Mouse (Mus musculus) intestine, embryonic 14.5 days (tissue): Measurements from ENCODE around the gene Trim71. TPM values are rescaled to one million over a fixed set of nuclear protein-coding genes. Genes with fewer than 3 reads are reported as not detected.

Experiments used
- ATAC-seq: fragments of 200-750 bp; cut with Nextera tagmentation; replicated peaks from 2 replicates; pipeline ENCODE4 v1.8.0; 2017; ENCODE audit warnings: low read depth, moderate number of reproducible peaks, moderate TSS enrichment, moderate library complexity; ENCODE audit not compliant: low FRiP score, low TSS enrichment
- DNase-seq: peaks from one replicate; pipeline ENCODE4 v3.0.0-alpha.2; 2018; ENCODE audit warnings: low spot score
- H3K27ac ChIP-seq: fragments of 300-500 bp; sonication (generic); 2 replicates; pipeline ENCODE4 v1.5.1; 2014; ENCODE audit warnings: low read depth, mild to moderate bottlenecking, control low read depth
- H3K27me3 ChIP-seq: fragments of 300-500 bp; sonication (generic); replicated peaks from 2 replicates; pipeline ENCODE4 v1.6.1; 2014; ENCODE audit warnings: low read length, control low read depth; ENCODE audit not compliant: control insufficient read depth, insufficient read depth
- H3K36me3 ChIP-seq: fragments of 300-500 bp; sonication (generic); 2 replicates; pipeline ENCODE4 v1.6.1; 2014; ENCODE audit warnings: low read length, control low read depth; ENCODE audit not compliant: control insufficient read depth, insufficient read depth
- H3K4me1 ChIP-seq: fragments of 300-500 bp; sonication (generic); replicated peaks from 2 replicates; pipeline ENCODE4 v1.6.1; 2014; ENCODE audit warnings: low read length, control low read depth, mixed read lengths; ENCODE audit not compliant: control insufficient read depth, insufficient read depth
- H3K4me2 ChIP-seq: fragments of 300-500 bp; sonication (generic); 2 replicates; pipeline ENCODE4 v1.6.1; 2014; ENCODE audit warnings: low read length
- H3K4me3 ChIP-seq: fragments of 300-500 bp; sonication (generic); 2 replicates; pipeline ENCODE4 v1.5.1; 2014; ENCODE audit warnings: low read depth, low read length, control low read depth, mixed read lengths
- H3K9ac ChIP-seq: fragments of 300-500 bp; sonication (generic); 2 replicates; pipeline ENCODE4 v1.6.1; 2014; ENCODE audit warnings: mild to moderate bottlenecking, low read length
- H3K9me3 ChIP-seq: fragments of 300-500 bp; sonication (generic); 2 replicates; pipeline ENCODE4 v1.6.1; 2016; ENCODE audit warnings: low read length, control low read depth; ENCODE audit not compliant: control insufficient read depth
- WGBS: fragments of 180-500 bp; shearing (Covaris S2); extraction: QIAGEN DNeasy Blood & Tissue Kit; methylation state at CpG from one replicate; pipeline ENCODE4 v1.1.7; 2014; 5-methylcytosine and 5-hydroxymethylcytosine counted together
- polyA plus RNA-seq: library from polyadenylated mRNA; unstranded; fragments of >200 nt; fragmentation: Nextera tagmentation; extraction: Ambion mirVana; gene quantifications from 2 replicates; pipeline ENCODE4 v1.2.1, GENCODE M21; 2014

Gene Trim71
- polyA plus RNA-seq, 1 experiment from 2014 or later = 2.9 TPM

GRCm38 (mm10) chr9:114536628-114537027 is 27.5 kb downstream of the Trim71 start:
- Histone ChIP-seq H3K9me3 (no peaks in the 10 kb centered on the region), H3K4me1 (no peaks in the 10 kb centered on the region), H3K36me3 (no peaks in the 10 kb centered on the region), H3K4me2 (no peak overlapping the region), H3K9ac (no peak overlapping the region), H3K27me3 (no peaks in the 10 kb centered on the region), H3K4me3 (no peak overlapping the region), H3K27ac (no peak overlapping the region)
- DNase-seq (no peak), ATAC-seq (no peak)
- 29% methylated on average over 2 of the region's 2 CpGs for WGBS

- 80% methylated on average over 9 of the region's 9 CpGs for WGBS
- Histone ChIP-seq H3K27ac (no peak overlapping the region), H3K9ac (no peak overlapping the region), H3K9me3 (no peaks in the 10 kb centered on the region), H3K4me2 (no peak overlapping the region), H3K4me1 (no peaks in the 10 kb centered on the region), H3K27me3 (no peaks in the 10 kb centered on the region), H3K36me3 (no peaks in the 10 kb centered on the region), H3K4me3 (no peak overlapping the region)
- DNase-seq (no peak), ATAC-seq (no peak)
Measured at GRCm38 (mm10) chr9:114534747-114535517, 29.2 kb downstream of the Trim71 start.

GRCm38 (mm10) chr9:114533848-114534247 is 30.3 kb downstream of the Trim71 start:
- Histone ChIP-seq H3K9ac (no peak overlapping the region), H3K36me3 (no peaks in the 10 kb centered on the region), H3K4me3 (no peak overlapping the region), H3K4me2 (no peak overlapping the region), H3K27me3 (no peaks in the 10 kb centered on the region), H3K27ac (no peak overlapping the region), H3K4me1 (no peaks in the 10 kb centered on the region), H3K9me3 (no peaks in the 10 kb centered on the region)
- ATAC-seq (peak; percentile 40; the same call in 1 of the 2 replicates), DNase-seq (no peak)
- WGBS = 71% methylated on average over 4 of the region's 4 CpGs

GRCm38 (mm10) chr9:114531276-114531675 is 32.9 kb downstream of the Trim71 start:
- H3K9ac ChIP-seq = no peak overlapping the region
- ATAC-seq (no peak), DNase-seq (no peak)
- H3K27me3 ChIP-seq = no peaks in the 10 kb centered on the region
- no peaks in the 10 kb centered on the region for H3K9me3 ChIP-seq
- no peak overlapping the region for H3K27ac ChIP-seq
- H3K4me3 ChIP-seq = no peak overlapping the region
- H3K4me1 ChIP-seq = peaks cover 13% of the 10 kb centered on the region
- H3K36me3 ChIP-seq = no peaks in the 10 kb centered on the region
- no peak overlapping the region for H3K4me2 ChIP-seq
- WGBS = 23% methylated on average over 11 of the region's 11 CpGs

- Histone ChIP-seq H3K36me3 (no peaks in the 10 kb centered on the region), H3K4me3 (no peak overlapping the region), H3K27ac (no peak overlapping the region), H3K9me3 (no peaks in the 10 kb centered on the region), H3K4me2 (no peak overlapping the region), H3K27me3 (no peaks in the 10 kb centered on the region), H3K4me1 (peaks cover 20% of the 10 kb centered on the region), H3K9ac (no peak overlapping the region)
- ATAC-seq (no peak), DNase-seq (no peak)
- WGBS = 48% methylated on average over 9 of the region's 9 CpGs
Measured at GRCm38 (mm10) chr9:114528680-114529048, 35.5 kb downstream of the Trim71 start.

GRCm38 (mm10) chr9:114527992-114528679 is 36.0 kb downstream of the Trim71 start:
- H3K27me3 ChIP-seq = no peaks in the 10 kb centered on the region
- peak overlapping the region; percentile 7; the same call in 1 of the 2 replicates for H3K4me2 ChIP-seq
- no peak for DNase-seq
- no peak overlapping the region for H3K4me3 ChIP-seq
- ATAC-seq = peak; percentile 13; the same call in 1 of the 2 replicates
- H3K4me1 ChIP-seq = peaks cover 20% of the 10 kb centered on the region
- H3K36me3 ChIP-seq = no peaks in the 10 kb centered on the region
- 29% methylated on average over 17 of the region's 17 CpGs for WGBS
- H3K27ac ChIP-seq = no peak overlapping the region
- no peak overlapping the region for H3K9ac ChIP-seq
- no peaks in the 10 kb centered on the region for H3K9me3 ChIP-seq

GRCm38 (mm10) chr9:114527085-114527484 is 37.1 kb downstream of the Trim71 start:
- Histone ChIP-seq H3K4me1 (peaks cover 20% of the 10 kb centered on the region), H3K9me3 (no peaks in the 10 kb centered on the region), H3K4me2 (peak overlapping the region; percentile 41), H3K36me3 (no peaks in the 10 kb centered on the region), H3K4me3 (peak overlapping the region; percentile 8), H3K9ac (peak overlapping the region; percentile 0; the same call in 1 of the 2 replicates), H3K27me3 (no peaks in the 10 kb centered on the region), H3K27ac (peak overlapping the region; percentile 64; the same call in 1 of the 2 replicates)
- 5% methylated on average over 16 of the region's 16 CpGs for WGBS
- peak; percentile 74 for DNase-seq
- peak; percentile 48; the same call in 1 of the 2 replicates for ATAC-seq

- Histone ChIP-seq H3K27me3 (no peaks in the 10 kb centered on the region), H3K4me3 (peak overlapping the region; percentile 8; the same call in 1 of the 2 replicates), H3K9me3 (no peaks in the 10 kb centered on the region), H3K27ac (peak overlapping the region; percentile 64; the same call in 1 of the 2 replicates), H3K4me2 (peak overlapping the region; percentile 41), H3K4me1 (peaks cover 20% of the 10 kb centered on the region), H3K36me3 (no peaks in the 10 kb centered on the region), H3K9ac (0 out of 2 replicates have a peak overlapping the region, but pooled peaks have one; percentile 0)
- no peak; the same call in 1 of the 2 replicates for ATAC-seq
- WGBS = 16% methylated on average over 7 of the region's 8 CpGs
- DNase-seq = no peak
Measured at GRCm38 (mm10) chr9:114526581-114526980, 37.6 kb downstream of the Trim71 start.
